Mouse (Mus musculus): ENCODE results near the gene Gm40460. TPM values are rescaled to one million over a fixed set of nuclear protein-coding genes. Genes with fewer than 3 reads are reported as not detected.
"Not testable (repeated sequence)": the region's sequence is repeated elsewhere in the genome, so short reads cannot be mapped to it uniquely, and the experiment has no call there.

Gene Gm40460
- polyA plus RNA-seq, 1 experiment: not detected

DNA sequence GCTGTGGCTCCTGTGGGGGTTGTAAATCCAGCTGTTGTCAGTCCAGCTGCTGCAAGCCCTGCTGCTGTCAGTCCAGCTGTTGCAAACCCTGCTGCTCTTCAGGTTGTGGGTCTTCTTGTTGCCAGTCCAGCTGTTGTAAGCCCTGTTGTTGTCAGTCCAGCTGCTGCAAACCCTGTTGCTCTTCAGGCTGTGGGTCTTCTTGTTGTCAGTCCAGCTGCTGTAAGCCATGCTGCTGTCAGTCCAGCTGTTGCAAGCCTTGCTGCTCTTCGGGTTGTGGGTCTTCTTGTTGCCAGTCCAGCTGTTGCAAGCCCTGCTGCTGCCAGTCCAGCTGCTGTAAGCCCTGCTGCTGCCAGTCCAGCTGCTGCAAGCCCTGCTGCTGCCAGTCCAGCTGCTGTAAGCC, 28.7 kb downstream of the Gm40460 start:
- not testable (repeated sequence) for H3K4me3 ChIP-seq (ENCODE audit: insufficient read depth, low read depth, low read length); H3K4me1 ChIP-seq (ENCODE audit: control insufficient read depth, insufficient read depth, insufficient read length, low read length); H3K27ac ChIP-seq (replicated peaks; ENCODE audit: low read depth, low read length)

DNA sequence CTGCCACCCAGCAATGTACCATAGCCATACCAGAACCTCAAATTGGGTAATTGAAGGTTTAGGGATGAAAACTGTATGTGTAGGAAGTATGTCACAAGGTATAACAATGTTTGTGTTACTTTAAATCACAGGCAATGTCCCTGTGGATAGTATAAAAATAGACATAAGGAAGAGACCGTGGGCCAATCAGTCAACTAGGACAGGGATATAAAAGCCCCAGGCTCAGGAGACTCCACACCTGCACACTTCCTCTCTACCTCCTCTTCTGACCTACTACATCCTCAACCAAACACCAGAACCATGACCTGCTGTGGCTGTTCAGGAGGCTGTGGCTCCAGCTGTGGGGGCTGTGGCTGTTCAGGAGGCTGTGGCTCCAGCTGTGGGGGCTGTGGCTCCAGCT, 29.3 kb downstream of the Gm40460 start, which contains the start of gene Gm7579:
Gene Gm7579, plus strand, starts transcription at position 301 of the 400 bp plus-strand sequence.
- no peak within 1 kb of the TSS for H3K4me3 ChIP-seq (ENCODE audit: insufficient read depth, low read depth, low read length)

DNA sequence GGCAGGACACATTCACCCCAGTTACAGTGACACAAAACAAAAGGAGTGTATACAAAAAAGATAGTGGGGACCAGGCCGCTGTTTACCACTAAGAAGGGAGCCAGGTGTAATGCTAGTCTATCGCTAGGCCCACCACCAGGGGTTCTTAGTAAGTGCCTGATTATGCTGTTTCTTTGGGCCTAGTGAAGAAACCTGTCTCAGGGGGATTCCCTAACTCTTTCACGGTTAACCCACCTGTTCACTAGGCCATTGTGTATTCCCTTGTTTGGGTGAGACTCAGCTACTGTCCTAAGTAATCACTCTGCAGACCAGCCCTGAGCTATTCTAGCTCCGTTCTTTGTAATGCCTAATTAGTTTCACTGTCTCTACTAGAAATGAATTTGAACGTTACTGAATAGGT, 34.0 kb downstream of the Gm40460 start:
- not testable (repeated sequence) for H3K4me3 ChIP-seq (ENCODE audit: insufficient read depth, low read depth, low read length); H3K27ac ChIP-seq (replicated peaks; ENCODE audit: low read depth, low read length); H3K4me1 ChIP-seq (ENCODE audit: control insufficient read depth, insufficient read depth, insufficient read length, low read length)

More for the DNA sequence above, 29.3 kb downstream of the Gm40460 start, which contains the start of gene Gm7579:
- Histone ChIP-seq H3K27ac (replicated peaks; ENCODE audit: low read depth, low read length) (no peak within 1 kb of the TSS), H3K4me1 (ENCODE audit: control insufficient read depth, insufficient read depth, insufficient read length, low read length) (no peaks in the 10 kb centered on the region)

DNA sequence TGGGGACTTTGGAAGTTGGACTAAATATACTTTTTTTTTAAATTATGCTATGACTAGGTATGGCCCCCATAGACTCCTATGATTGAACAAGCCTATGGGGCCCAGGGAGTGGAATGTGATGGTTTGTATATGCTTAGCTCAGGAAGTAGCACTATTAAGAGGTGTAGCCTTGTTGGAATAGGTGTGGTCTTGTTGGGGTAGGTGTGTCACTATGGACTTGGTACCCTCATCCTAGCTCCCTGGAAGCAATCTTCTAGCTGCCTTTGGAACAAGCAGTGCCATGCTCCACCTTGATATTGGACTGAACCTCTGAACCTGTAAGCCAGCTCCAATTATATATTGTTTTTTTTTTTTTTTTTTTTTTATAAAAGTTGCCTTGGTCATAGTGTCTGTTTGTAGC, 35.4 kb downstream of the Gm40460 start:
- Histone ChIP-seq H3K4me3 (ENCODE audit: insufficient read depth, low read depth, low read length) (no peak overlapping the region), H3K27ac (replicated peaks; ENCODE audit: low read depth, low read length) (no peak overlapping the region), H3K4me1 (ENCODE audit: control insufficient read depth, insufficient read depth, insufficient read length, low read length) (no peaks in the 10 kb centered on the region)

DNA sequence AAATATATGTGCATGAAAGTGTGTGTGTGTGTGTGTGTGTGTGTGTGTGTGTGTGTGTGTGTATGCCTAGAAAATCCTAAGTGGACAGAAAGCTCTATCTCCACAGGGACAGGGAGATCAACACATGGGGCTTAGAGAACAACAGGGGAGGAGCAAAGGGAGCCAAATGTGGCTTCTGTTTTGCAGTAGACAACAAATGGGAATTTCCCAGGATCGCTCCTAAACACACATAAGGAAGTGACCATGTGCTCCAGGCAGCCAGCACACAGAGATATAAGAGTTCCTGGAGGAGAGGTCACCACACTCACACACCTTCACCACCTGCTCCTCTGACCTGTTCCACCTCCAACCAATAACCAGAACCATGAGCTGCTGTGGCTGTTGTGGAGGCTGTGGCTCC, 39.8 kb downstream of the Gm40460 start, which contains the start of gene Krtap5-3:
Gene Krtap5-3, plus strand, starts transcription at position 301 of the 400 bp plus-strand sequence.
- Histone ChIP-seq H3K4me3 (ENCODE audit: insufficient read depth, low read depth, low read length) (no peak within 1 kb of the TSS), H3K4me1 (ENCODE audit: control insufficient read depth, insufficient read depth, insufficient read length, low read length) (no peaks in the 10 kb centered on the region), H3K27ac (replicated peaks; ENCODE audit: low read depth, low read length) (no peak within 1 kb of the TSS)

DNA sequence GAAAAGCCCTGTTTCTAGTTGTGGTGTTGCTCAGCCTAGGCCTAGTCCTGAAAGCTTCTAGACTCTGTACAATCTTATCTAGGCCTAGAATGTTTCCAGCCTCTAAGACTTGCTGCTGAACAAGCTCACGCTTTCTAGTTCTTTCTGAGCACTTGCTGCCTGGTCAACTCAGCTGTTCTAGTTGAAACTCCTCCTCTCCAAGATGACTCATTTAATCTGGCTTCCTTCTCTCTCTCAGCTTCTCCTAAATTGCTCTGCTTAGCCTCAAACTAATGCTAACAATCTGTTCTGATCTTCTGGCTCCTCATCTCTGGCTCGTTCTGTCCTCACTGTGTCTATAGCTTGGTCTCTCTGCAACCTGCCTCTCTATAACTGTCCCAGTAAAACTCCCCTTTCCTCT, 42.1 kb downstream of the Gm40460 start:
- no peak overlapping the region for H3K4me3 ChIP-seq (ENCODE audit: insufficient read depth, low read depth, low read length)
- H3K27ac ChIP-seq (replicated peaks; ENCODE audit: low read depth, low read length): no peak overlapping the region
- H3K4me1 ChIP-seq (ENCODE audit: control insufficient read depth, insufficient read depth, insufficient read length, low read length): no peaks in the 10 kb centered on the region

Other genes starting within 250 kb of the Gm40460 start
- gene Mob2, start 180.0 kb downstream of the Gm40460 start, polyA plus RNA-seq (2012; ENCODE audit: insufficient read depth, insufficient read length, missing spikeins): 29.6 and 34.7 TPM in 2 replicates
- 6.7 and 8.2 TPM in 2 replicates for gene Dusp8, start 145.2 kb downstream of the Gm40460 start, polyA plus RNA-seq (2012; ENCODE audit: insufficient read depth, insufficient read length, missing spikeins)
- not detected in 2 replicates for gene Gm45618, start 120.3 kb downstream of the Gm40460 start, polyA plus RNA-seq (2012; ENCODE audit: insufficient read depth, insufficient read length, missing spikeins)
- not detected in 2 replicates for gene Gm39115, start 105.0 kb downstream of the Gm40460 start, polyA plus RNA-seq (2012; ENCODE audit: insufficient read depth, insufficient read length, missing spikeins)
- not detected in 2 replicates for gene Gm45337, start 96.5 kb downstream of the Gm40460 start, polyA plus RNA-seq (2012; ENCODE audit: insufficient read depth, insufficient read length, missing spikeins)
- not detected in 2 replicates for gene Gm29735, start 84.0 kb downstream of the Gm40460 start, polyA plus RNA-seq (2012; ENCODE audit: insufficient read depth, insufficient read length, missing spikeins)
- not detected in 2 replicates for gene Gm4553, start 75.3 kb downstream of the Gm40460 start, polyA plus RNA-seq (2012; ENCODE audit: insufficient read depth, insufficient read length, missing spikeins)
- not detected in 2 replicates for gene Krtap5-2, start 65.1 kb downstream of the Gm40460 start, polyA plus RNA-seq (2012; ENCODE audit: insufficient read depth, insufficient read length, missing spikeins)
- not detected in 2 replicates for gene Gm10153, start 50.7 kb downstream of the Gm40460 start, polyA plus RNA-seq (2012; ENCODE audit: insufficient read depth, insufficient read length, missing spikeins)
- not detected in 2 replicates for gene Krtap5-3, start 39.7 kb downstream of the Gm40460 start, polyA plus RNA-seq (2012; ENCODE audit: insufficient read depth, insufficient read length, missing spikeins)
- gene Gm7579, start 29.2 kb downstream of the Gm40460 start, polyA plus RNA-seq (2012; ENCODE audit: insufficient read depth, insufficient read length, missing spikeins): not detected in 2 replicates
- not detected in 2 replicates for gene Krtap5-5, start 11.1 kb downstream of the Gm40460 start, polyA plus RNA-seq (2012; ENCODE audit: insufficient read depth, insufficient read length, missing spikeins)
- not detected in 2 replicates for gene Gm2431, start 17.3 kb upstream of the Gm40460 start, polyA plus RNA-seq (2012; ENCODE audit: insufficient read depth, insufficient read length, missing spikeins)
- not detected in 2 replicates for gene Gm4559, start 33.3 kb upstream of the Gm40460 start, polyA plus RNA-seq (2012; ENCODE audit: insufficient read depth, insufficient read length, missing spikeins)
- not detected in 2 replicates for gene Krtap5-1, start 56.0 kb upstream of the Gm40460 start, polyA plus RNA-seq (2012; ENCODE audit: insufficient read depth, insufficient read length, missing spikeins)
- not detected in 2 replicates for gene Krtap5-4, start 62.5 kb upstream of the Gm40460 start, polyA plus RNA-seq (2012; ENCODE audit: insufficient read depth, insufficient read length, missing spikeins)
- gene Ifitm10, start 132.7 kb upstream of the Gm40460 start, polyA plus RNA-seq (2012; ENCODE audit: insufficient read depth, insufficient read length, missing spikeins): 1.5 TPM in 1 of 2 replicates, not detected in the other
- gene Gm49369, start 141.6 kb upstream of the Gm40460 start, polyA plus RNA-seq (2012; ENCODE audit: insufficient read depth, insufficient read length, missing spikeins): 3.0 and 3.8 TPM in 2 replicates
- 1,099 and 1,150 TPM in 2 replicates for gene Ctsd, start 147.0 kb upstream of the Gm40460 start, polyA plus RNA-seq (2012; ENCODE audit: insufficient read depth, insufficient read length, missing spikeins)
- not detected in 2 replicates for gene Syt8, start 193.8 kb upstream of the Gm40460 start, polyA plus RNA-seq (2012; ENCODE audit: insufficient read depth, insufficient read length, missing spikeins)
- 232 and 484 TPM in 2 replicates for gene Tnni2, start 200.7 kb upstream of the Gm40460 start, polyA plus RNA-seq (2012; ENCODE audit: insufficient read depth, insufficient read length, missing spikeins)
- gene Lsp1, start 219.7 kb upstream of the Gm40460 start, polyA plus RNA-seq (2012; ENCODE audit: insufficient read depth, insufficient read length, missing spikeins): 18.0 and 22.8 TPM in 2 replicates

Measured in brown adipose tissue, adult 24 weeks (tissue).